Mouse (Mus musculus) E14TG2a.4 (cell line): ENCODE data around the gene Mfsd11.

Source experiments
- CTCF ChIP-seq: conservative IDR thresholded peaks from 2 replicates; pipeline ENCODE4 v1.5.1; 2014; ENCODE audit warnings: low read length
- NANOG ChIP-seq: IDR thresholded peaks from 2 replicates; pipeline ENCODE4 v1.6.1; 2014; ENCODE audit warnings: borderline replicate concordance, low read length, mixed read lengths
- POU5F1 ChIP-seq: IDR thresholded peaks from 2 replicates; pipeline ENCODE4 v1.6.1; 2014; ENCODE audit warnings: low read length, borderline replicate concordance

- no peak for TF ChIP-seq CTCF
- TF ChIP-seq NANOG = no peak
- no peak for TF ChIP-seq POU5F1
These were observed 2.0 kb downstream of the Mfsd11 start for GRCm38 (mm10) chr11:116854279-116854678.
